Mouse (Mus musculus): ENCODE measurements around the gene Casp7. TPM values are rescaled to one million over a fixed set of nuclear protein-coding genes. Genes with fewer than 3 reads are reported as not detected.

The Casp7 gene
- polyA plus RNA-seq, 1 experiment from 2014 or later = 21.3 TPM

- WGBS (ENCODE audit: missing documents) = 50% methylated on average over 6 of the region's 6 CpGs
- H3K4me3 ChIP-seq (ENCODE audit: inconsistent target) = no peak overlapping the region
- H3K27ac ChIP-seq = no peak overlapping the region
- H3K79me2 ChIP-seq (ENCODE audit: inconsistent target) = no peaks in the 10 kb centered on the region
- no peaks in the 10 kb centered on the region for H3K36me3 ChIP-seq (ENCODE audit: inconsistent target)
Observed at GRCm38 (mm10) chr19:56370389-56371150, 26.4 kb upstream of the Casp7 start.

- Histone ChIP-seq H3K27ac (no peak overlapping the region), H3K4me3 (ENCODE audit: inconsistent target) (no peak overlapping the region), H3K36me3 (ENCODE audit: inconsistent target) (no peaks in the 10 kb centered on the region), H3K79me2 (ENCODE audit: inconsistent target) (no peaks in the 10 kb centered on the region)
- WGBS (ENCODE audit: missing documents) = 97% methylated on average over 7 of the region's 7 CpGs
Observed at GRCm38 (mm10) chr19:56372226-56372625, 24.7 kb upstream of the Casp7 start.

GRCm38 (mm10) chr19:56373246-56373645, 23.7 kb upstream of the Casp7 start:
- WGBS (ENCODE audit: missing documents) = 91% methylated on average over 5 of the region's 5 CpGs
- H3K27ac ChIP-seq = no peak overlapping the region
- no peaks in the 10 kb centered on the region for H3K36me3 ChIP-seq (ENCODE audit: inconsistent target)
- H3K79me2 ChIP-seq (ENCODE audit: inconsistent target) = no peaks in the 10 kb centered on the region
- H3K4me3 ChIP-seq (ENCODE audit: inconsistent target) = no peak overlapping the region

GRCm38 (mm10) chr19:56374011-56374410, 22.9 kb upstream of the Casp7 start:
- WGBS (ENCODE audit: missing documents) = 90% methylated on average over 10 of the region's 10 CpGs
- Histone ChIP-seq H3K4me3 (ENCODE audit: inconsistent target) (no peak overlapping the region), H3K79me2 (ENCODE audit: inconsistent target) (no peaks in the 10 kb centered on the region), H3K36me3 (ENCODE audit: inconsistent target) (no peaks in the 10 kb centered on the region), H3K27ac (no peak overlapping the region)

- Histone ChIP-seq H3K27ac (no peak overlapping the region), H3K36me3 (ENCODE audit: inconsistent target) (no peaks in the 10 kb centered on the region), H3K79me2 (ENCODE audit: inconsistent target) (no peaks in the 10 kb centered on the region), H3K4me3 (ENCODE audit: inconsistent target) (no peak overlapping the region)
- WGBS (ENCODE audit: missing documents) = 80% methylated on average over 5 of the region's 5 CpGs
Observed at GRCm38 (mm10) chr19:56378007-56378406, 18.9 kb upstream of the Casp7 start.

- WGBS (ENCODE audit: missing documents) = 93% methylated on average over 13 of the region's 13 CpGs
- Histone ChIP-seq H3K4me3 (ENCODE audit: inconsistent target) (no peak overlapping the region), H3K27ac (no peak overlapping the region), H3K79me2 (ENCODE audit: inconsistent target) (no peaks in the 10 kb centered on the region), H3K36me3 (ENCODE audit: inconsistent target) (no peaks in the 10 kb centered on the region)
Observed at GRCm38 (mm10) chr19:56378554-56379172, 18.3 kb upstream of the Casp7 start.

GRCm38 (mm10) chr19:56380341-56380740, 16.6 kb upstream of the Casp7 start:
- WGBS (ENCODE audit: missing documents) = 93% methylated on average over 7 of the region's 7 CpGs
- no peak overlapping the region for H3K4me3 ChIP-seq (ENCODE audit: inconsistent target)
- no peaks in the 10 kb centered on the region for H3K79me2 ChIP-seq (ENCODE audit: inconsistent target)
- H3K36me3 ChIP-seq (ENCODE audit: inconsistent target) = no peaks in the 10 kb centered on the region
- no peak overlapping the region for H3K27ac ChIP-seq

- Histone ChIP-seq H3K4me3 (ENCODE audit: inconsistent target) (no peak overlapping the region), H3K36me3 (ENCODE audit: inconsistent target) (no peaks in the 10 kb centered on the region), H3K79me2 (ENCODE audit: inconsistent target) (no peaks in the 10 kb centered on the region), H3K27ac (no peak overlapping the region)
- 94% methylated on average over 10 of the region's 10 CpGs for WGBS (ENCODE audit: missing documents)
Observed at GRCm38 (mm10) chr19:56381407-56381806, 15.5 kb upstream of the Casp7 start.

- Histone ChIP-seq H3K4me3 (ENCODE audit: inconsistent target) (no peak overlapping the region), H3K36me3 (ENCODE audit: inconsistent target) (no peaks in the 10 kb centered on the region), H3K27ac (no peak overlapping the region), H3K79me2 (ENCODE audit: inconsistent target) (no peaks in the 10 kb centered on the region)
- WGBS (ENCODE audit: missing documents) = 96% methylated on average over 5 of the region's 5 CpGs
Observed at GRCm38 (mm10) chr19:56385546-56385945, 11.4 kb upstream of the Casp7 start.

- WGBS (ENCODE audit: missing documents) = 97% methylated on average over 10 of the region's 10 CpGs
- H3K79me2 ChIP-seq (ENCODE audit: inconsistent target) = no peaks in the 10 kb centered on the region
- H3K36me3 ChIP-seq (ENCODE audit: inconsistent target) = no peaks in the 10 kb centered on the region
- H3K4me3 ChIP-seq (ENCODE audit: inconsistent target) = no peak overlapping the region
- no peak overlapping the region for H3K27ac ChIP-seq
Observed at GRCm38 (mm10) chr19:56386095-56386494, 10.8 kb upstream of the Casp7 start.

- WGBS (ENCODE audit: missing documents) = 41% methylated on average over 3 of the region's 4 CpGs
Observed at GRCm38 (mm10) chr19:56387726-56388302, 9.1 kb upstream of the Casp7 start.

GRCm38 (mm10) chr19:56389176-56389575, 7.8 kb upstream of the Casp7 start:
- 97% methylated on average over 11 of the region's 11 CpGs for WGBS (ENCODE audit: missing documents)

More at GRCm38 (mm10) chr19:56387726-56388302, 9.1 kb upstream of the Casp7 start:
- H3K4me3 ChIP-seq (ENCODE audit: inconsistent target) = no peak overlapping the region
- no peaks in the 10 kb centered on the region for H3K79me2 ChIP-seq (ENCODE audit: inconsistent target)
- H3K27ac ChIP-seq = peak overlapping the region; percentile 59
- no peaks in the 10 kb centered on the region for H3K36me3 ChIP-seq (ENCODE audit: inconsistent target)

GRCm38 (mm10) chr19:56389879-56390278, 7.0 kb upstream of the Casp7 start, which contains the start of gene Nrap:
TSS of gene Nrap (minus strand) at chr19:56390037.
- Histone ChIP-seq H3K4me3 (ENCODE audit: inconsistent target) (no peak within 1 kb of the TSS), H3K36me3 (ENCODE audit: inconsistent target) (no peaks in the 10 kb centered on the region), H3K79me2 (ENCODE audit: inconsistent target) (no peaks in the 10 kb centered on the region), H3K27ac (no peak within 1 kb of the TSS)
- WGBS (ENCODE audit: missing documents) = 80% methylated on average over 11 of the region's 11 CpGs

More at GRCm38 (mm10) chr19:56389176-56389575, 7.8 kb upstream of the Casp7 start:
- Histone ChIP-seq H3K36me3 (ENCODE audit: inconsistent target) (no peaks in the 10 kb centered on the region), H3K27ac (no peak overlapping the region), H3K79me2 (ENCODE audit: inconsistent target) (no peaks in the 10 kb centered on the region), H3K4me3 (ENCODE audit: inconsistent target) (no peak overlapping the region)

- H3K36me3 ChIP-seq (ENCODE audit: inconsistent target) = no peaks in the 10 kb centered on the region
- H3K4me3 ChIP-seq (ENCODE audit: inconsistent target) = no peak overlapping the region
- H3K27ac ChIP-seq = peak overlapping the region; percentile 24; the same call in 1 of the 2 replicates
- WGBS (ENCODE audit: missing documents) = 35% methylated on average over 6 of the region's 6 CpGs
- no peaks in the 10 kb centered on the region for H3K79me2 ChIP-seq (ENCODE audit: inconsistent target)
Observed at GRCm38 (mm10) chr19:56391307-56392046, 5.5 kb upstream of the Casp7 start.

Data from macrophage (primary cell).